Mouse (Mus musculus) erythroid progenitor cell, adult 5-6 weeks (primary cell): ENCODE data around the gene Rbm8a2. TPM values are rescaled to one million over a fixed set of nuclear protein-coding genes. Genes with fewer than 3 reads are reported as not detected.
A peak's percentile ranks its signal among the peaks of the same experiment; 100 is the strongest.

Source experiments
- ATAC-seq: replicated peaks from 2 replicates; pipeline ENCODE4 v1.8.0; 2016; ENCODE audit warnings: moderate number of reproducible peaks, mild to moderate bottlenecking, moderate TSS enrichment, inconsistent platforms; ENCODE audit not compliant: poor library complexity, low FRiP score, severe bottlenecking
- total RNA-seq, 2 experiments: library from RNA; stranded (forward) in 1 of 2; stranded (reverse) in 1 of 2; fragments of 150-400 nt in 1 of 2; fragments of 186-747, 209-891 nt in 1 of 2; gene quantifications; 2 replicates each; pipeline versions ENCODE4 v1.2.3 to v1.2.4; 2015 to 2017; ENCODE audit warnings: low replicate concordance in 2 of 2

Rbm8a2 gene
- total RNA-seq, 2 experiments from 2014 or later, result not detected

DNA sequence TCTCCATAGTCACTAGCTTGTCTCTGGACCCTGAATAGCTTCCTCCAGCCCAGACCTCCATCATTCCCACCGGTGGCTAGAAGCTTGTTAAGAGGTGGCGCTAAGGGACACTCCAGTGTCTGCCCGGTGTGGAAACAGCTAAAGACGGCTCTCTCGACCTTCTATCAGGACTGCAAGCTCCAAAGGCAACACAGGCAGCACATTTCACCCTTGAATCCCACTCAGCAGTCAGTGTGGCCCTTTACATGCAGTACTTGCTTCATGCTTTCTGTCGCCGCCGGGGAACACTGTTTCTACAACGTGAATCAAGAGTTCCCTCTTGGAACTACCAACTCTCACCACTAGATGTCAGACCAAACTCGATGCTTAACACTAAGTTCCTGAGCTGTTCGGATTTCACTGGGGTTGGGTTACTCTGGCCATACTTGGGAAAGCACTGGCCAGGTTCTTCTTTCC, 42.6 kb downstream of the Rbm8a2 start:
- ATAC-seq, result peak; percentile 49; the same call in 1 of the 2 replicates

DNA sequence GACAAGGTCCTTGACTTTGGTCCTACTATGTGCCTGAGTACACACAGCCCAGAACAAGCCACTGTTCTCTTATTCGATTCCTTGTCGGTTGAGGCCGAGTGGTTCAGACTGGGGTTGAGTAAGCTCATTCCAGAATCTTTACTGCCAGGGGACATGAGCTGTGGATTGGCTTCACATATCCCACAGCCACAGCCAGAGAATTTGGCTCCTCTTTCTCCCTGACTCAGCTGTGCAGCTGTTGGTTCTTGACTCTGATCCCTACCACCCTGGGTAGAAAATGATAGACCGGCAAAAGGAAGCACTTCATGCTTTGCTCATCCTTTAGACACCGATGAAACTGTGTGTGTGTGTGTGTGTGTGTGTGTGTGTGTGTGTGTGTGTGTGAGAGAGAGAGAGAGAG, 47.5 kb downstream of the Rbm8a2 start:
- ATAC-seq, result no peak

Other genes starting within 250 kb of the Rbm8a2 start
- gene Exo1, start 98.5 kb downstream of the Rbm8a2 start, total RNA-seq (2015; ENCODE audit: low replicate concordance), result 23.8 and 46.9 TPM in 2 replicates
- 27.1 and 48.0 TPM in 2 replicates for gene Exo1, start 98.5 kb downstream of the Rbm8a2 start, total RNA-seq (2017; ENCODE audit: low replicate concordance)
- gene Gm38100, start 58.8 kb downstream of the Rbm8a2 start, total RNA-seq (2015; ENCODE audit: low replicate concordance), result not detected in 2 replicates
- not detected in 2 replicates for gene Gm38100, start 58.8 kb downstream of the Rbm8a2 start, total RNA-seq (2017; ENCODE audit: low replicate concordance)